Mouse (Mus musculus) ES-Bruce4 (cell line): Measurements from ENCODE around the gene Cct6b. TPM values are rescaled to one million over a fixed set of nuclear protein-coding genes. Genes with fewer than 3 reads are reported as not detected.

Experiments used
- H3K27ac ChIP-seq: 2 replicates; pipeline ENCODE4 v1.5.1; 2012; ENCODE audit warnings: low read length, inconsistent platforms; ENCODE audit not compliant: insufficient read depth
- H3K27me3 ChIP-seq: 2 replicates; pipeline ENCODE4 v1.6.1; 2012; ENCODE audit warnings: mild to moderate bottlenecking, low read length, inconsistent platforms; ENCODE audit not compliant: control insufficient read depth, poor library complexity, insufficient read depth, severe bottlenecking
- H3K36me3 ChIP-seq: 2 replicates; pipeline ENCODE4 v1.6.1; 2012; ENCODE audit warnings: inconsistent platforms, mild to moderate bottlenecking, low read length, moderate library complexity; ENCODE audit not compliant: control insufficient read depth, poor library complexity, insufficient read depth, severe bottlenecking
- H3K4me1 ChIP-seq: one replicate; pipeline ENCODE4 v1.8.1; 2011; ENCODE audit warnings: low read length; ENCODE audit not compliant: control insufficient read depth, insufficient read depth
- H3K4me3 ChIP-seq: 2 replicates; pipeline ENCODE4 v1.5.1; 2011; ENCODE audit warnings: low read depth, mild to moderate bottlenecking, low read length
- H3K9ac ChIP-seq: 2 replicates; pipeline ENCODE4 v1.6.1; 2012; ENCODE audit warnings: low read depth, mild to moderate bottlenecking, inconsistent platforms; ENCODE audit not compliant: poor library complexity, severe bottlenecking
- H3K9me3 ChIP-seq: replicated peaks from 2 replicates; pipeline ENCODE4 v1.6.1; 2012; ENCODE audit warnings: mild to moderate bottlenecking, low read length, inconsistent platforms; ENCODE audit not compliant: control insufficient read depth, poor library complexity, insufficient read depth, severe bottlenecking
- CTCF ChIP-seq: IDR thresholded peaks from one replicate; pipeline ENCODE4 v1.8.1; 2011; ENCODE audit warnings: low read depth, low read length
- EP300 ChIP-seq: IDR thresholded peaks from 2 replicates; pipeline ENCODE4 v1.6.1; 2011; ENCODE audit warnings: low read depth, low read length; ENCODE audit not compliant: insufficient read depth
- POLR2A ChIP-seq: IDR thresholded peaks from one replicate; pipeline ENCODE4 v1.8.1; 2011; ENCODE audit warnings: low read length; ENCODE audit not compliant: insufficient read depth
- polyA plus RNA-seq: library from polyadenylated mRNA; stranded (reverse); fragments of >200 nt; gene quantifications from 2 replicates; pipeline ENCODE4 v1.2.4, GENCODE M21; 2011; ENCODE audit warnings: low read depth; ENCODE audit not compliant: missing spikeins, insufficient read depth, insufficient read length

Cct6b gene
- polyA plus RNA-seq, 1 experiment: 1.6 TPM

GRCm38 (mm10) chr11:82780983-82781903 lies 17.1 kb upstream of the Cct6b start, which contains the start of gene Lig3:
Gene Lig3 (plus strand): TSS chr11:82781108.
- Histone ChIP-seq H3K4me3 (peak within 1 kb of the TSS; percentile 90), H3K9me3 (no peaks in the 10 kb centered on the region), H3K4me1 (peaks cover 5% of the 10 kb centered on the region), H3K9ac (peak within 1 kb of the TSS; percentile 98), H3K36me3 (peaks cover 28% of the 10 kb centered on the region), H3K27ac (peak within 1 kb of the TSS; percentile 47), H3K27me3 (no peaks in the 10 kb centered on the region)
- TF ChIP-seq CTCF: no peak

- Histone ChIP-seq H3K27me3 (no peaks in the 10 kb centered on the region), H3K27ac (no peak overlapping the region), H3K9ac (peak overlapping the region; percentile 98), H3K4me3 (peak overlapping the region; percentile 38), H3K9me3 (no peaks in the 10 kb centered on the region), H3K36me3 (peaks cover 17% of the 10 kb centered on the region), H3K4me1 (peaks cover 5% of the 10 kb centered on the region)
- TF ChIP-seq POLR2A: no peak
These were observed 16.0 kb upstream of the Cct6b start for GRCm38 (mm10) chr11:82780134-82780533.

GRCm38 (mm10) chr11:82764438-82764924 lies 360 bp upstream of the Cct6b start:
- H3K9ac ChIP-seq: peak overlapping the region; percentile 81
- TF ChIP-seq EP300 (no peak), POLR2A (no peak), CTCF (no peak)
- H3K4me3 ChIP-seq: peak overlapping the region; percentile 89
- H3K27ac ChIP-seq: no peak overlapping the region
- no peaks in the 10 kb centered on the region for H3K4me1 ChIP-seq
- H3K36me3 ChIP-seq: peaks cover 20% of the 10 kb centered on the region; the same call in 1 of the 2 replicates
- H3K27me3 ChIP-seq: no peaks in the 10 kb centered on the region
- no peaks in the 10 kb centered on the region for H3K9me3 ChIP-seq

GRCm38 (mm10) chr11:82763261-82763660 lies 860 bp downstream of the Cct6b start:
- Histone ChIP-seq H3K9me3 (no peaks in the 10 kb centered on the region), H3K4me1 (peaks cover 1% of the 10 kb centered on the region), H3K9ac (peak overlapping the region; percentile 81), H3K27ac (peak overlapping the region; percentile 77), H3K36me3 (peaks cover 12% of the 10 kb centered on the region; the same call in 1 of the 2 replicates), H3K27me3 (no peaks in the 10 kb centered on the region), H3K4me3 (peak overlapping the region; percentile 42)
- TF ChIP-seq POLR2A (no peak), CTCF (no peak), EP300 (no peak)

- Histone ChIP-seq H3K9me3 (no peaks in the 10 kb centered on the region), H3K9ac (no peak overlapping the region), H3K4me1 (peaks cover 1% of the 10 kb centered on the region), H3K27me3 (no peaks in the 10 kb centered on the region), H3K4me3 (no peak overlapping the region), H3K36me3 (peaks cover 9% of the 10 kb centered on the region; the same call in 1 of the 2 replicates), H3K27ac (no peak overlapping the region)
- no peak for TF ChIP-seq POLR2A
- TF ChIP-seq CTCF: peak; percentile 20
These were observed 1.8 kb downstream of the Cct6b start for GRCm38 (mm10) chr11:82762286-82762829.

GRCm38 (mm10) chr11:82755919-82756318 lies 8.2 kb downstream of the Cct6b start:
- TF ChIP-seq EP300: no peak
- no peak for TF ChIP-seq CTCF
- TF ChIP-seq POLR2A: no peak
- Histone ChIP-seq H3K4me3 (no peak overlapping the region), H3K27ac (no peak overlapping the region), H3K9me3 (no peaks in the 10 kb centered on the region), H3K36me3 (no peaks in the 10 kb centered on the region), H3K27me3 (no peaks in the 10 kb centered on the region), H3K9ac (no peak overlapping the region), H3K4me1 (peaks cover 6% of the 10 kb centered on the region)
